Mouse (Mus musculus) ES-E14 (cell line): ENCODE data around the gene Srpk2. TPM values are rescaled to one million over a fixed set of nuclear protein-coding genes. Genes with fewer than 3 reads are reported as not detected.

Experiments
- total RNA-seq: library from RNA; depleted of rRNA; stranded (reverse); fragments of 300-350 nt; gene quantifications from 2 replicates; pipeline ENCODE4 v1.2.3, GENCODE M21; 2012; rRNA removed

Gene Srpk2
- total RNA-seq, 1 experiment = 23.3 TPM

Other genes starting within 250 kb of the Srpk2 start
- gene Pus7, start 99.1 kb upstream of the Srpk2 start, total RNA-seq = 26.5 and 33.2 TPM in 2 replicates
- 11.7 and 12.0 TPM in 2 replicates for gene Rint1, start 103.1 kb upstream of the Srpk2 start, total RNA-seq
- 230 and 247 TPM in 2 replicates for gene Tomm7, start 159.5 kb upstream of the Srpk2 start, total RNA-seq